9 mouse cellular contexts compared by ENCODE assay signal in genomic region chr11:4487401-4487965, GRCm38 (mm10). TPM values are rescaled to one million over a fixed set of nuclear protein-coding genes. Genes with fewer than 3 reads are reported as not detected.
DNase-seq lines count a peak whose midpoint lies in the region; ATAC-seq and TF ChIP-seq lines count a peak whose summit lies in the region.
"Had no signal": no experiment of that assay in that cellular context is flagged by ENCODE, and none has a peak within 500 bp of the region (broad histone marks: within the 10 kb centered on the region; RNA-seq: fewer than 3 reads in every experiment).

No protein-coding gene starts in this region.

- H3K27ac ChIP-seq in intestine, embryonic 15.5 days: no peak overlapping the region
- no peak overlapping the region for H3K27ac ChIP-seq in left cerebral cortex, adult 2 months

- intact Hi-C loops in left cerebral cortex, adult 2 months (cut with DNase I): no loop called here

- H3K36me3 ChIP-seq in intestine, embryonic 15.5 days: peaks cover 58% of the 10 kb centered on the region

- ATAC-seq in intestine, embryonic 15.5 days: peak; percentile 75; the same call in 1 of the 2 replicates

- no peaks in the 10 kb centered on the region for H3K9me3 ChIP-seq in intestine, embryonic 15.5 days

- H3K27me3 ChIP-seq in intestine, embryonic 15.5 days (replicated peaks): no peaks in the 10 kb centered on the region

- no peaks in the 10 kb centered on the region for H3K4me1 ChIP-seq in intestine, embryonic 15.5 days (replicated peaks)

- H3K4me3 ChIP-seq in intestine, embryonic 15.5 days (replicated peaks): no peak overlapping the region
- H3K4me3 ChIP-seq in left cerebral cortex, adult 2 months: no peak overlapping the region

- peak; percentile 13 for DNase-seq in adrenal gland, adult 2 months
- DNase-seq in adrenal gland, adult 8-10 months: no peak
- DNase-seq in retina, postnatal 1 day: peak; percentile 69
- DNase-seq in retina, embryonic 14.5 days (ENCODE audit: low spot score): no peak
- DNase-seq in ovary, postnatal 14 days (ENCODE audit: low spot score): peak; percentile 9
- no peak for DNase-seq in left cerebral cortex, adult 2 months (ENCODE audit: extremely low spot score in 1 of 2, low spot score in 2 of 2)
- DNase-seq in thymus, postnatal 36 days: no peak

- 84% methylated on average over 8 of the region's 8 CpGs for WGBS in intestine, embryonic 15.5 days

- no peak overlapping the region for H3K4me2 ChIP-seq in intestine, embryonic 15.5 days (replicated peaks)

- no peak overlapping the region for H3K9ac ChIP-seq in intestine, embryonic 15.5 days

- no peak for TF ChIP-seq CTCF in left cerebral cortex, adult 2 months (IDR thresholded peaks at IDR 0.05)

RNA-seq across cellular contexts. Expression of gene Hormad2, which starts 46.6 kb away (rescaled TPM):
- 1 to 10 TPM in 1 of 2 experiments, under 1 TPM in 1; 0.43 to 1.2 TPM for total RNA-seq in adrenal gland, adult 2 months (2021)
- 0.08 TPM in 1 of 2 replicates, not detected in the other for polyA plus RNA-seq in adrenal gland, adult 2 months (2012; rRNA removed)
- total RNA-seq in adrenal gland, adult 8-10 months (2022): 1 to 10 TPM in 2 of 4 experiments, under 1 TPM in 1, not detected in 1; 0.62 to 1.9 (median 1.5) TPM
- polyA plus RNA-seq in intestine, embryonic 15.5 days (2015; fragmentation: Nextera tagmentation; extraction: Ambion mirVana): 0.30 and 0.35 TPM in 2 replicates
- not detected for total RNA-seq in left cerebral cortex, adult 2 months (2021)
- total RNA-seq: layer of hippocampus, adult 18-20 months had no signal

Comparison
In these comparisons a context has a peak if more than half of its experiments do, and no peak if none do; other contexts are left out.
1. DNase-seq: peak in adrenal gland, adult 2 months (single experiment), retina, postnatal 1 day (single experiment) and ovary, postnatal 14 days (single experiment); none in adrenal gland, adult 8-10 months (single experiment), retina, embryonic 14.5 days (single experiment), left cerebral cortex, adult 2 months (0 of 2) and thymus, postnatal 36 days (0 of 2).